Mouse (Mus musculus): ENCODE data around the gene Fndc1.

DNA sequence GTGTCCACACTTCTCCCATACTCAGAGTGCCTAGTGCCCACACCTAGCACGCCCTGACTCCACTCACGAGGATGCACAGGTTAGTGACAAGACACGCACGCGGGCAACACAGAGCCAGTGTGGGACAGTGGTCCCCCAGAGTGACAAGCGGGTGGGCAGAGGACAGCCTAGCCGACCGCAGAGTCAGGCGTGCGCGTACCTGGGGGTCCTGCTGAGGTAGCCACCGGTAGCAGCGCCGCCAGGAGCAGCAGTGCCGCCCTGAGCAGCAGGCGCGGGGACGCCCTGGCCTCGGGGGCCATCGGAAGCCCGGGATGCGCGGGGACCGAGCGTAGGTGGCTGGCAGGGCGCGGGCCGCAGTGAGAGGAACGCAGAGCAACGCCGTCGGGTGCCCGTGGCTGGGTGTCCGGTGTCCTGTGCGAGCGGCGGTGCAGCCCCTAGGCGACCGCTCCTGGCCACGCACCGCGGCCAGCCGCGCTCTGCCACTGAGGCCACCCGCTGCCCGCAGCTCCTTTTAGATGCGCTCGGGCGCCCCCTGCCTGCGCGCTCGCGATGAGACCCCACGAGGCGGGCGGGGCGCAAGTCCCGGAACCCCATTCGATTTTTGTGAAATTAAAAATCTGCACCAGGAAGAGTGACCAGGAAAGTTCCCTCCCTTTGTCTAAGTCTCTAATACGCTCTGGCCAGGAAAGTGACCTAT is at the start of gene Fndc1:
- TF ChIP-seq FLI1 (IDR thresholded peaks at IDR 0.05; ENCODE audit: low read length) = no peak
- TF ChIP-seq GATA1 (IDR thresholded peaks at IDR 0.05; ENCODE audit: borderline replicate concordance, low read length) = no peak

All from megakaryocyte, embryonic 14.5 days (primary cell).